Mouse (Mus musculus) cerebellum, postnatal 36 days (tissue): Measurements from ENCODE around the gene Vmn1r29.
"Not testable (repeated sequence)": the region's sequence is repeated elsewhere in the genome, so short reads cannot be mapped to it uniquely, and the experiment has no call there.

ENCODE experiments used
- DNase-seq, 2 experiments: peaks; one replicate each; pipeline ENCODE4 v3.0.0; 2021 to 2022; ENCODE audit warnings: mixed read lengths in 2 of 2

Gene Vmn1r29

GRCm38 (mm10) chr6:58301249-58301648 lies at the start of gene Vmn1r29:
TSS of gene Vmn1r29 (plus strand) at chr6:58301549.
- no peak for DNase-seq

- no peak for DNase-seq
Observed at GRCm38 (mm10) chr6:58261737-58262136, 39.6 kb upstream of the Vmn1r29 start, which contains the start of gene Vmn1r28. TSS of gene Vmn1r28 (plus strand) at chr6:58262037.

GRCm38 (mm10) chr6:58279661-58280060 lies 21.7 kb upstream of the Vmn1r29 start:
- not testable (repeated sequence) for DNase-seq

GRCm38 (mm10) chr6:58292201-58292600 lies 9.1 kb upstream of the Vmn1r29 start:
- DNase-seq, result no peak

GRCm38 (mm10) chr6:58298511-58298910 lies 2.8 kb upstream of the Vmn1r29 start:
- DNase-seq, result not testable (repeated sequence)

GRCm38 (mm10) chr6:58330686-58331085 lies 29.3 kb downstream of the Vmn1r29 start:
- not testable (repeated sequence) for DNase-seq
